Mouse (Mus musculus): ENCODE measurements around the gene Mycbp2.
A peak's percentile ranks its signal among the peaks of the same experiment; 100 is the strongest.

Gene Mycbp2

GRCm38 (mm10) chr14:103346729-103347505, at the start of gene Mycbp2:
Gene Mycbp2, minus strand, starts transcription at chr14:103346814.
- peak; percentile 96 for DNase-seq

- DNase-seq = no peak
These were observed 45.8 kb upstream of the Mycbp2 start for GRCm38 (mm10) chr14:103392391-103392790.

- DNase-seq = no peak
These were observed 40.8 kb upstream of the Mycbp2 start for GRCm38 (mm10) chr14:103387431-103387830.

GRCm38 (mm10) chr14:103386871-103387270, 40.3 kb upstream of the Mycbp2 start:
- no peak for DNase-seq

GRCm38 (mm10) chr14:103385084-103385610, 38.5 kb upstream of the Mycbp2 start:
- DNase-seq = no peak

GRCm38 (mm10) chr14:103378703-103379102, 32.1 kb upstream of the Mycbp2 start:
- no peak for DNase-seq

- DNase-seq = no peak
These were observed 30.2 kb upstream of the Mycbp2 start for GRCm38 (mm10) chr14:103376765-103377164.

GRCm38 (mm10) chr14:103375523-103375922, 28.9 kb upstream of the Mycbp2 start:
- no peak for DNase-seq

- no peak for DNase-seq
These were observed 16.6 kb upstream of the Mycbp2 start for GRCm38 (mm10) chr14:103363199-103363598.

GRCm38 (mm10) chr14:103356066-103356465, 9.5 kb upstream of the Mycbp2 start:
- no peak for DNase-seq

GRCm38 (mm10) chr14:103354396-103355352, 8.1 kb upstream of the Mycbp2 start:
- peak; percentile 53 for DNase-seq

- DNase-seq = no peak
These were observed 521 bp downstream of the Mycbp2 start for GRCm38 (mm10) chr14:103345858-103346728.

- peak; percentile 13 for DNase-seq
These were observed 1.1 kb downstream of the Mycbp2 start for GRCm38 (mm10) chr14:103345486-103345857.

GRCm38 (mm10) chr14:103345011-103345410, 1.6 kb downstream of the Mycbp2 start:
- DNase-seq = no peak

GRCm38 (mm10) chr14:103343791-103344190, 2.8 kb downstream of the Mycbp2 start:
- DNase-seq = no peak

GRCm38 (mm10) chr14:103341385-103342294, 5.0 kb downstream of the Mycbp2 start:
- no peak for DNase-seq

GRCm38 (mm10) chr14:103312926-103313325, 33.7 kb downstream of the Mycbp2 start:
- no peak for DNase-seq

GRCm38 (mm10) chr14:103296227-103296626, 50.4 kb downstream of the Mycbp2 start:
- DNase-seq = no peak

GRCm38 (mm10) chr14:103286650-103287049, 60.0 kb downstream of the Mycbp2 start:
- DNase-seq = no peak

- DNase-seq = no peak
These were observed 69.9 kb downstream of the Mycbp2 start for GRCm38 (mm10) chr14:103276667-103277066.

GRCm38 (mm10) chr14:103260437-103260836, 86.2 kb downstream of the Mycbp2 start:
- DNase-seq = no peak
